Mouse (Mus musculus) CH12F3 (cell line): ENCODE data around the gene Hist1h2bk.

Experiments used
- in situ Hi-C: fragments of 300-500 bp; cut with MboI; formaldehyde crosslinking; loops from 2 replicates; pipeline ENCODE4 v1.14.3; 2020; ENCODE audit warnings: low sequenced_read_pairs

Gene Hist1h2bk

DNA sequence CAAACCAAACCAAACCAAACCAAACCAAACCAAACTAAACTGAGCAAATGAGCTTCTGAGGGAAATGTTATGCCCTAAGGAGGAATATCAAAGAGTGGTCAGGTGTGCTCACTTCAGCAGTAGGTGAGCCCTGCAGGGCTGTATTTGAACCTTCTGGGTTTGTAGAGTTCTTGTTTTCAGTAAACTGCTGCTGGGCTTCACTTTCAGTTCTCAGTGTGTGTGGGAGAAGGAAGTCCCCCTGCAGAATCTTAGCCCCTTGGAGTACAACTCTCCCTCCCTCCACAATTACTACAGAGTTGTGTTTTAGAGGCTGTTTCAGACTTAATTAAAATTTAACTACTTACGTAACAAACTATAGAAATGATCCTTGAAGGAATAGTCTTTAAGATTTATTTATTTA is 18.1 kb downstream of the Hist1h2bk start:
- in situ Hi-C loops, result no loop called here

DNA sequence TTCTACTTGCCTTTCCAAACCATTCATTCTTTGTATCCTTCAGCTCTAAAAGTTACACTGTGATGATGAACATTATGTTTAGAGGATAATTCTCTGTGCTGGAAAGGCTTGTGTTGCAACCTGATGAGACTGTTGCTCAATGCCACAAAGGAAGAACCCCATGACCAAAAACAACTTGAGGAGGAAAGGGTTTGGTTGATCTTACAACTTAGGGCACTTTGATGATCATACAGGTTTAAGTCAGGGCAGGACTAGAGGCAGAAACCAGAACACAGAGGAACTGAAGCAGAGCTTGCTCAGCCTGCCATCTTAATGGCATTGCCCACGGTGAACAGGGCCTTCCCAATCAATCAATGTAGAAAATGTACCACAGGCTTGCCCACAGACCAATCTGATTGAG is 25.8 kb downstream of the Hist1h2bk start:
- in situ Hi-C loops, result no loop called here

DNA sequence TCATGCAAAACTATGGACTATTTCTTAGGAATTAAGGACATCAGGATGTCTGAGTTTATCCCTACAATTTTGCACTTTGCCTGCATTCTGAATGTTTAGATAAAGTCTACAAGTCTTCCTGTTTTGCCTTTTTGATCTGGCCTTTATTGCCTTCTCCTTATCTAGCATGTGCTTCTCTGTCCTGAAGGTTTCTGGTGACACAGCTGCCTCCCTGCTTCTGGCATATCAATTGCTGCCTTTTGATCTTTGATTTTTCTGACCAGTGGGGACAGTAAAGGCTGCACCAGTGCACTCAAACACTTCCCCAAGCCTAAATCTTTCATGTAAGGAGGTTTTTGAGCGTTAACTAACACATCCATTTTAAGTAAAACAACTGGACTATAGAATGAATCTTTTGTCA is 27.8 kb downstream of the Hist1h2bk start:
- in situ Hi-C loops, result no loop called here

DNA sequence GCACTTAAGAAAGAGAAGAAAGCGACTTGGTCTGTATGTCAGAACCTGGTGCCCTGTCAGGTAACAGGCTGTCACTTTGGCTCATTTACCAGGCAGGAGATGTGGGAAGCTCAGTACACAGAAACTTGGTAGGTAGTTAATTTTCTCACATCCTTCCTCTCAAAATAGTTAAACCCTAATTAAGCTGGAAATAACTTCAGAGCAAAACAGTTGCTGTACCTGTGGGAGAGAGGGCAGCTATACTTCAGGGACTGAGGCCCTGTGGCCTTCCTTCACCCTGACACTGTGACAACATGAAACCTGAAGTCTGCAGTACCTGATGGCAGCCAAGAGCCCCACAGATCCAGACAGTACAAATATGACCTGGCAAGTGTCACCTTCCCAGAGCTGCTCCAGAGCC is 48.5 kb downstream of the Hist1h2bk start, which contains the start of gene Vmn1r188:
TSS of gene Vmn1r188 (plus strand) at position 301 of the 400 bp plus-strand sequence.
- in situ Hi-C loops, result loop anchor here (25.0 kb wide), 1 partner anchor 1153 kb away; the partner anchor contains the start of genes Vmn1r222 and Vmn1r223
